Mouse (Mus musculus) kidney, adult 9 months (tissue): ENCODE results near the gene Rnps1.
"Not testable (repeated sequence)": the region's sequence is repeated elsewhere in the genome, so short reads cannot be mapped to it uniquely, and the experiment has no call there.

Experiments used
- DNase-seq: peaks from one replicate; pipeline ENCODE4 v3.0.0; 2022

The Rnps1 gene

DNA sequence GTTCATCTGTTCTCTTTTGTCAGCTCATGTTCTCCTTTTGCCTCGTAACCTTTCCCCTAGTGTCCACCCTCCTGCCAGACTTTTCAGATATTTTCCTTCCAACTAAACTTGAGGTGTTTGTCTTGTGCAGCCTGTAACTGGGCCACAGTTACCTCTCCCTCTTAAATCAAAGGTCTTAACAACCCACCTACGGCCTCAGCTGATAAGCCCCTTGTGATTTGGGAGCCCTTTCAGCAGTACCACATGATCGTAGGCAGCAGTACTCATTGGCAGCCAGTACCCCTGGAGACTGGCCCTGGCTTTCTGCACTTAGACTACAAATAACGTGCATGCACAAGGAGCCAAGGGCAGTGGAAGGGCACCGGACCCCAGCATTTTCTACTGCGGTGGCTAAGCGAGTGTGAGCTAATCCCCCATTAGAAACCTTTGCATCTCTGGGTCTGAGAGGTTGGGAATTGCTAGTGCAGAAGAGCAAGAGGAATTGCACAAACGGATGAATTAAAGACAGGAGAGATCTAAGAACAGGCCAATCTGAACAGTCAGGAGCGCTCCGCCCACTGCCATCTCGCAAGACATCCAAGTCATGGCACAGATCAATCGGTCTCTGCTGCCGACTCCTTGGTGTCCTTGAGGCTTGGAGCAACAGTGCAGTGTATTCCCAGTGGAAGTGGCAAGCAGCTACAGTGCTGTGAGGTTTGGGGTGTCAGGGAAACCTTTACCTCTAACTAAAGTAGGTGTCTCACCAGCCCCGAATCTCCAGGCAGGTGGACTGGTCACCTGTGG lies 15.0 kb downstream of the Rnps1 start:
- DNase-seq: peak; percentile 82

- peak; percentile 62 for DNase-seq
Observed at GRCm38 (mm10) chr17:24437016-24437415, 22.7 kb downstream of the Rnps1 start.

- DNase-seq: no peak
Observed at GRCm38 (mm10) chr17:24440377-24440776, 26.0 kb downstream of the Rnps1 start.

GRCm38 (mm10) chr17:24441148-24441547 lies 26.8 kb downstream of the Rnps1 start:
- no peak for DNase-seq

DNA sequence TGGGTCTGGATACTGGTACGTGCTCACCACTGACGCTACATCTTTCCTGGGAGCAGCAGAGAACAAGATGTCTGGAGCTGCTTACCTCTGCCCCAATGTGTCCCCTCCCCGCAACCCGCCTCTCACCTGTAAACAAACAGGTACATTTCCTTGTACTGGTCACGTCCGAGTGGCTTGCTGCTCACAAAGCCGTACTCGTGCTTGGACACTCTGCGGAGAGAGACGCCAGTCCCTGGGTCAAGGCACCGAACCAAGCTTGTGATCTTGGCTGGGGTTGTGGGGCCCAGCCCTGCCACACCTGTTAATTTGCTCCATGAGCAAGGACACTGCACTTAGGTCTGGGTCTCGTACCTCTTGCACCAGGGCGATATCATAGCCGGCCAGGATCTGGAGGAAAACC lies 27.7 kb downstream of the Rnps1 start:
- DNase-seq: peak; percentile 27

- DNase-seq: no peak
Observed at GRCm38 (mm10) chr17:24442632-24443155, 28.3 kb downstream of the Rnps1 start, which contains the start of gene Dnase1l2. Dnase1l2 (minus strand) TSS chr17:24443105.

DNA sequence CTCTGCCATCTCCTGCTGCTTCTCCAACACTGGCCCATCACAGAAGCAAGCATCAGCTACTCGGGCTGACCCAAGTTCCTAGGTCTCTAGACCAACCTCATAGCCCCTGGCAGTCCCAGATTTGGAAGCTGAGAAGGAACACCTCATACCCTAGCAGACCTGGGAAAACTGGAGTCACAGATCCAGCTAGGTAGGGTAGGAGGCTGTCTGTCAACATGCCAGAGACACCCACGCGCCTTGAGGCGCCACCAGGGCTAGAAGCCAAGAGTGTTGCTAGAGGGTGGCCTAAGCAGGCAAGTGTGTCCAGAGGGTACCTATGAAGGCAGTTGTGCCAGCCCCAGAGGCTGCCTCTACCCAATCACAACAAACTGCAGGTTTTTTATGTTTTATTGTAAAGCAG lies 29.0 kb downstream of the Rnps1 start:
- peak; percentile 34 for DNase-seq

- no peak for DNase-seq
Observed at GRCm38 (mm10) chr17:24446590-24446989, 32.2 kb downstream of the Rnps1 start.

GRCm38 (mm10) chr17:24449507-24449906 lies 35.1 kb downstream of the Rnps1 start:
- DNase-seq: no peak

DNA sequence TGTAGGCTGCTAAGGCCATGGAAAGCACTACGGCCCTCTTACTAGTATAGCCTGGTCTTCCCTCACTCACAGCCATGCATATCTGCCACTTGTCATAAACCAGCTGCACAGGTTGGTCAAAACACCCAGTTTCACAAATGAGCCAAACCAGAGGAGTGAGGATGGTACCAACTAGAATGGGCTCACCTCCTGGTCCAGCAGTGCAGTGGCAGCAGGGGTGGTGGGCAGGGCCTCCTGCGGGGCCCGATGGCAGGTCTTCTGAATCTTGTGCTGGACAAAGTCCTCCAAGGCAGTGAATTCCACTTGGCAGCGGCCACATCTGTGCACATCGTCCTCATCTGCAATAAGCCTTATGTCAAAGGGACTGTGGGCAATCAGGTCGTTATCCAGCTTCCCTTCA lies 36.9 kb downstream of the Rnps1 start:
- no peak for DNase-seq

GRCm38 (mm10) chr17:24453372-24453771 lies 39.0 kb downstream of the Rnps1 start:
- DNase-seq: peak; percentile 73

DNA sequence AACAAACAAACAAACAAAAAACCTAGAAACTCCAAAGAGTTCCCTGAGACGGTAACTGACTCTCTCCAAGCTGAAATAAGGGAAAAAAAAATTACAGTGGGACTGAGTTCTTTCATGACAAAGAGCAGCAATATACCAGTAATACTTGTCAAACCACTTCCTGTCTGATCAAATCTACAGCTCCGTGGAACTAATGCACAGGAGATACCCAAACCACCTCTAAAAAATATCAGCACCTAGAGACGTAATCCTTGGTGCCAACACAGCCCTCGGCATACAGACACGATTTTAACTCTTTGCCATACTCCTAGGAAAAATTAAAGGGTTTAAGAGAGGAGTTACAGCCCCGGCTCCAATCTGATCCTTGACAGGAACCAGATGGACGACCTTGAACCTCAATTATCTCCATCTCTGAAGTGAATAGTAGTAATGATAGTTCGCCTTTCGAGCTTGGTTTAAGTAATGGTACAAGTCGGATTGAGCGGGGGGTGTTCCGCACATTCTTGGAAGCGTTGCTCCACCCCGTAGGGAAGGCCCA lies 39.9 kb downstream of the Rnps1 start:
- DNase-seq: no peak

DNA sequence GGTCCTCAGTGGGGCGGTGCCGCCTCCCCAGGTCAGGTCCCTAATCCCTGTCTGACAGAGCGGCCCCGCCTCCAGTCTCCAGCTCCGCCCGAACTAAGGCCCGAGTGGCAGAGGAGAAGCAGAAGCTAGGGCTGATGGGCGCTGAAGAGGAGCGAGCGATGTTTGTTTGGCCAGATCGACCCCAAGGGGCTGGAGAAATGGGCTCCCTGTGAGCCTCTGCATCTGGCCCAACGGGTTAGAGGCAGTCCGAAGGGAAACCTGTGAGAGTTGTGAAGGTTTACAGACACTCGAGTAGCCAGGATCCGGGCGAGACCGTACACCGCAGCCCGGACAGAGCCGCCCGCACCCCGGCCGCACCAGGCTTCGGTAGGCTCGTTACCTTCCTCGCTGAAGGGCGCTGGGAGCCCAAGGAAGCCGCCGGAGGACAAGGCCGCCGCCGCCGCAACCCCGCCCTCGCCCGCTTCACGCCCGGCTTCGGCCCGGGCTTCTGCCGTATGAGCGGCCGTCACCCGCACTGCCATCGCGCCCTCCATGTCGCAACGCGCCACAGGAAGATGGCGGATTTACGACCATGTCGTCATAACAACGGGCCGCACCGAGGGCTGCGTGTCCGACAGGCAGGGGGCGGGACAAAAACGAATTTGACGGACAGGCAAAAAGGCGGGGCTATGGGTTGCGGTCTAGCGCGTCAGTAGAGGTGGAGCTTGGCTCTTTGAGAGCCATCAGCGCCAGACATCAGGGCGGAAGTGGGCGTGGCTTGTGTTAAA lies 40.6 kb downstream of the Rnps1 start:
- DNase-seq: peak; percentile 100

DNA sequence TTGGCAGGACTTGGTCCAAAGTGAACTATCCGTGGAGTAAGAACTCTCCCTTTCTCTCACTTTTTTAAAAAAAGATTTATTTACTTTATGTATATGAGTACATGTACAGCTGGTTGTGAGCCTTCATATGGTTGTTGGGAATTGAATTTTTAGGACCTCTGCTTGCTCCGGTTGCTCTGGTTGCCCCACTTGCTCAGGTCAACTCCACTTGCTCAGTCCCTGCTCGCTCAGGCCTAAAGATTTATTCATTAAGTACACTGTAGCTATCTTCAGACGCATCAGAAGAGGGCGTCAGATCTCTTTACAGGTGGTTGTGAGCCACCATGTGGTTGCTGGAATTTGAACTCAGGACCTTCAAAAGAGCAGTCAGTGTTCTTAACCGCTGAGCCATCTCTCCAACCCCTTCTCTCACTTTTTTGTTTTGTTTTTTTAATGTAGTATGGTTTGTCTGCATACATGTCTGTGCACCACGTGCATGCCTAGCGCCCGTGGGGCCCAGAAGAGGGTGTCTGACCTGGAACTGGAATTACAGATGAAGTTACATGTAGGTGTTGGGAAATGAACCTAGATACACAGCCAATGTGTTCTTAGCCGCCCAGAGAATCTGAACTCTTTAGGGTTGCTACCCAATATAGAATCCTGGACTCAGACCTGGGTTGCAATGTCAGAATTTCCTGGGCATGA lies 41.3 kb downstream of the Rnps1 start:
- DNase-seq: not testable (repeated sequence)

- DNase-seq: peak; percentile 63
Observed at GRCm38 (mm10) chr17:24461580-24461979, 47.2 kb downstream of the Rnps1 start.

DNA sequence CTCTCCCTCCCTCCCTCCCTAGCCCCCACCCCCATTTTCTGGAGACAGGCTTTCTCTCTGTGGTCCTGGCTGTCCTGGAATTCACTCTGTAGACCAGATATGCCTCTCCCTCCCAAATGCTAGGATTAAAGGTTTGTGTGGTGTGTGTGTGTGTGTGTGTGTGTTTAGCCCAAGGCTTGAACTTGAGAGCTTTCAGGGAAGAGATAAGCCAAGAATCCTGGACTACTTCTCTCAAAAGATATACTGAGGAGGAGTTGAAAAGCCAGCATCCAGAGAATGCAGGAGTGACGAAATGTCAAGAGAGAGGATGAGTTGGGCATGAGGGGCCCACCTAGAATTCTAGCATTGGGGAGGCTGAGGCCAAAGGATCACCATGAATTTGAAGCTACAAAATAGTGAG lies 48.6 kb downstream of the Rnps1 start:
- DNase-seq: no peak

GRCm38 (mm10) chr17:24463374-24464133 lies 49.2 kb downstream of the Rnps1 start:
- DNase-seq: peak; percentile 63

- DNase-seq: no peak
Observed at GRCm38 (mm10) chr17:24468636-24469246, 54.4 kb downstream of the Rnps1 start.

GRCm38 (mm10) chr17:24469336-24469909 lies 55.1 kb downstream of the Rnps1 start:
- DNase-seq: no peak

DNA sequence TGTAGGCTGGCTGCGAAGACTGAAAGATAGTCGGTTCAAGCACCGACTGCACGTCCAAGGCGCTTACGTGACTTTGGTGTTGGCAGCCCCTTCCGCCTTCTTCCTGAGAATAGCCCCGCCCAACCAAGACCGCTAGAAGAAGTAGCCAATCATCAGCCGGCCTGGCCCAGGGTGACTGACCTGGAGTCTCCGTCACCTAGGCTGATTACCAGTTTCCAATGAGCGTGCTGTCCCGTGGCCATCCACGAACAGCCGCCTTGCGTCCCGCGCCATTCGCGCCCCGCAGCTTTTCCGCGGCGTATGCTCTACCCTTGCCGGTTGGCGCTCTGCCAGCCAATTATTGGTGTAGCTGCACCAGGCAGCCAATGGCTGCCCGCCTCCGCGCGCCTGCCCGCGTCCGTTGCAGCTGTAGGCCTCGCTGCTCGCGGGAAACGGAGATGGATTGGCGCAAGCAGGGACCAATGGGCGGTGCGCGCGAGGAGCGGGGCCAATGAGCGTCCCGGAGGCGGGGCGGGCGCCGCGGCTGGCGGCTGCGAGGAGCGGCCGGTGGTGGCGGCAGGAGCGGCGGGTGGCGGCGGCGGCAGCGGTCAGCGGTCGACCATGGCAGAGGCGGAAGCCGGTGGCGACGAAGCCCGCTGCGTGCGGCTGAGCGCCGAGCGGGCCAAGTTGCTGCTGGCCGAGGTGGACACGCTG lies 55.7 kb downstream of the Rnps1 start, which contains the start of the genes E4f1 and Pgp:
TSS of gene E4f1 (minus strand) at position 404 of the 693 bp plus-strand sequence.
TSS of gene Pgp (plus strand) at position 483 of the 693 bp plus-strand sequence.
- peak; percentile 99 for DNase-seq
